Mouse (Mus musculus): ENCODE results near the gene 4930539E08Rik.

DNA sequence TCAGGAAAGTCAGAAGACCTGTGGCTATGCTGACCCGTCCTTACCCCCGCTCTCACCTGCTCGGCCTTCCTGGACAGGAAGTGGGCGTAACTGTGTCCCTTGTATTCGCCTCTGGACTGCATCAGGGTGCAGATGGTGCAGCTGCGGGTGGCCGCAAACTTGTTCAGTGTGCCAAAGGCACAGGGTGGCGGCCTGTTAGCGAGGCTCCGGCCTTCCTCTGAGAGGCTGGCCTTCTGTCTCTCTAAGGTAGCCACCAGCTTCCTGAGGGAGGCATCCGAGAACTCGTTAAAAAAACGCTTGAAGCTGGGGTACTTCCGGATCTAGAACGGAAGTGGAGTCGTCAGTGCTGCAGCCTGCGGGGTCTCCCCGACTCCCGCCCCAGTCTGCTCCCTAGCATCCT, 15.7 kb downstream of the 4930539E08Rik start:
- TF ChIP-seq CTCF (IDR thresholded peaks at IDR 0.05; ENCODE audit: low read depth) (no peak), EP300 (IDR thresholded peaks at IDR 0.05; ENCODE audit: low read depth) (no peak)

Data from liver, postnatal 0 days (tissue).